Mouse (Mus musculus) hindlimb bud, embryonic 11.5 days (tissue): Measurements from ENCODE around the gene Srpx2.

Experiments used
- DNase-seq: peaks from one replicate; pipeline ENCODE4 v3.0.0-alpha.2; 2012; ENCODE audit warnings: low read depth, low spot score; ENCODE audit errors: extremely low spot score

Gene Srpx2

DNA sequence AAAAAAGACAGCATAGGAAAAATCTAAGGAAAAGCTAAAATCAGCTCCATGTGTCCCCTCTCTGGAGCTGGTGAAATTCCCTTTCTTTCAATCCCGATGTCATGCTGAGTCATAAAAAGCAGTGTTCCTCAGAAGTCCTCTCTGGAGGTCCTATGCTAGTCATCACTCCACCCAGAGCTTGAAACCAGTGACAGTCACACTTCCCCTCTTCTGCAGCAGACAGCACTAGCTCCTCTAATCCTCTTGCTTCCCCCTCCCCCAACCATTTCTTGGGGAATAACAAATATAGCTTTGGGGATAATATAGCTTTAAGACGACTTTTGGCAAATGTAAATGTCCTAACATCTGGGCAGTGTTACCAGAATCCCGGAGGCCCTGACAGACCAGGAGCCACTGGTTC lies at the start of gene Srpx2:
Gene Srpx2 (plus strand): TSS at position 166 of the 400 bp plus-strand sequence.
- no peak for DNase-seq

DNA sequence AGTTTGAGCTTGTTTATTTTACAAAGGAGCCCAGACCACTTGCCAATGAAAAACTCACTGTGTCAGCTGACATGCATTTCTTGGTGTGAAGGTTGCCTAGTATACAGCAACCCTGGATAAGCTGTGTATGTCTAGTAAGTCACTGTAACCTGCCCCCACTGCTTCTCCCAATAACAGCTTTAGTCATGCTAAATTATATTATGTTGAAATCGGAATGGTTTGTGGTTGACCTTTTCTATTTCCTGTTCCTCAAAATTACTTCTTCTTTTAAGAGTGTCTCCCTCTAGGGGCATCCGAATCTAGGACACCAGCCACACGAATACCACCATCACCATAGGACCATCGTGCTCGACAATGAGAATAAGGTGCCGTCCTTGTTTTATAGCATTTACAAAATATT lies 38.5 kb upstream of the Srpx2 start:
- DNase-seq, result no peak

DNA sequence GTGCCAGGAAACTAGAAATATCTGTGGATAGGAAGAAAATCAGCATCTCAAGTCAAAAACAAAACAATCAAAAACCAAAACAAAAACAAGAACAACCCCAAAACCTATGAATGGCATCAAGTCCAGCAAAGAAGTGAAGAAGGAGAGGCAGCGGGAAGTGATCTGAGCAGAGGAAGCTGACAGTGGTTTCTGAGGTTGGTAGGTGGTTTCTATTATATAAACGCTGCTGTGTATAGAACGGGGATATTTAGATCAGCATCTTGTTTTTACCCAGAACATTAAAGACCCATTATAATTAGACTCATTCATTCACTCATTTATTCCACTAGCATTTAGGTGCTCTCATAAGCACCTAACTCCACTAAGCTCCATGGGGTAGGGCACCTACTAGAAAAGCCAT lies 20.9 kb upstream of the Srpx2 start:
- DNase-seq, result no peak

GRCm38 (mm10) chrX:133888111-133888510 lies 20.1 kb upstream of the Srpx2 start:
- no peak for DNase-seq

GRCm38 (mm10) chrX:133898014-133898542 lies 10.1 kb upstream of the Srpx2 start, which contains the start of gene Tspan6:
Gene Tspan6 (minus strand): TSS chrX:133898429.
- peak; percentile 71 for DNase-seq

DNA sequence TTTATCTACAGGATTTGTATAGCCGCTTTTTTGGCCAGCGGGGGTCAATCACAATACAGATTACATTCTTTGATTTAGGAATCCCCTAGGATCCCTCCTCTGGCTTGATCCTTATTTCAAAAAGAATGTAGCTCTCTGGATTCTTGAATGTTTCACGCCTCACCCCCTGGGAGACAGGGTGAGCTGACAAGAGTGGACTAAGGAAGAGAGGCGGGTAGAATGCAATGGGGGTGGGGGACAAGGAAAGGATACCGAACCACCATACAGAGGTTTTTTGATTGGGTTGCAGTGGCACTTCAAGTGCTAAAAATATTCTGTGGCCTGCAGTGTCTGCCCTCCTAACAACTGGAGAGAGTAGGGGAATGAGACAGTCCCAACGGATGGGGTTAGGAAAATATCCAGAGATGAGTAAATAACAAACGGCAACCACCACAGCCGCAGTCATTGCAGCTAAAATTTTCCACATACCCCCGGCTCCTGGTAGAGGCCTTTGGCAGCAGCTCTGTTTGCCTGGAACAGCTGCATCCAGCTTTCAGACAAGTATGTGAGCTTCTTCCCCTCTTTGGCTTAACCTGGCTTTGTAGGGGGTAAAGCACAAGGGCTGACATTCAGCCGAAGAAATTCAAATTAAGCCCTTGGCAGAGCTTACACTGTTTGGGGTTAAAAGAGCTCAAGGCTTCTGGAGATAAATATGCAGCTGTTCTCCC lies 3.3 kb downstream of the Srpx2 start:
- DNase-seq, result no peak

DNA sequence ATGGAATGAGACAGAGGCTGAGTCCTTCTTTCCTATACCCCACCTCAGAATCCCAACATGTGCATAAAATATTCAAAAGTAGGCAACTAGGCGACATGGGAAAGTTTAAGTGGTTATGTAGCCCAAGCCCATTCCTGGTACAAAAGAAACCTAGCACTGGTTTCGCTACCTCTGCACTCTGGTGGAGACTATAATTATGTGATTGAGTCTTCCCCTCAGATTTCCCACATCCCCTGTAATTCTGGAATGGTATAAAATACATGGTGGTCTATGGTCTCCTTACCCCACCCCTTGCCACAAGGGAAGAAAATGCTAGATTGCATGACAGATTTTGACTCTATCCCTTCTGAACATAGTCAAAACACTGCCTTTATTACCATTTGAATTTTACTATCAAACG lies 4.8 kb downstream of the Srpx2 start:
- DNase-seq, result no peak

DNA sequence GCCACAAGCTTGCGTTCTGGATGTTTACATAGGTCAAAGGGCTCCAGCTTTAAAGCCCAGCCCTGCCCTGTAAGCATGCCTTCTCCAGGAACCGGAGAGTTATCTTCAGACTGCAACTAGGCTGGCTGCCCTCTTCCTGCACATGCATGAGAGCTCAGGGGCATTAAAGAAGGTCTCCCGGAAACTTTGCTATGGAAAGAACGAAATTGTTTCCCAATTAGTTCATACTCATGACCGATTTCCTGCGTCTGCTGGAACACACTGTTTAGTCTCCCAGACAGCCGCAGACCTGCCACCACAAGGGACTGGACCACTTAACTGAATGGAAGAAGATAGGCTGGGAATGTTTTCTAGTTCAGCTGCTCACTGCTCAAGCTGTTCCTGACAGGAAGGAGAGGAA lies 6.0 kb downstream of the Srpx2 start:
- DNase-seq, result no peak

DNA sequence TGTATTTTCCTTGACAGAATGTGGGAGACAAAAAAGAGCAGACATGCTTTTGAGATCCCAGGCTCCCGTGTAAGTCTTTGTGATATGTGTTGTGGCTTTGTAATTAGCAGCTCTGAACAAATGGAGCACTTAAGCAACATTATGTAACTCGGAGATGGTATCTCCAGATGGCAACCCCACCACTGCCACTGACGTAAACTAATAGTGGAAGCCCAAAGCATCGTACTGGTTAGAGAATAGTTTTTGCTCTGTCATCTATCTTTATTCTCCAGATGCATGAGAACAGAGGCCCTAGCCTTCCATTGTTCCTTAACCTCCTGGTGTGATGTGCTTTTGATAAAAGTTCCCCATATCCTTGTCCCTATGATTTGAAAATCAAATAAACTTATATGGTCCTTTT lies 13.0 kb downstream of the Srpx2 start:
- DNase-seq, result no peak

GRCm38 (mm10) chrX:133926760-133927159 lies 18.5 kb downstream of the Srpx2 start:
- no peak for DNase-seq

DNA sequence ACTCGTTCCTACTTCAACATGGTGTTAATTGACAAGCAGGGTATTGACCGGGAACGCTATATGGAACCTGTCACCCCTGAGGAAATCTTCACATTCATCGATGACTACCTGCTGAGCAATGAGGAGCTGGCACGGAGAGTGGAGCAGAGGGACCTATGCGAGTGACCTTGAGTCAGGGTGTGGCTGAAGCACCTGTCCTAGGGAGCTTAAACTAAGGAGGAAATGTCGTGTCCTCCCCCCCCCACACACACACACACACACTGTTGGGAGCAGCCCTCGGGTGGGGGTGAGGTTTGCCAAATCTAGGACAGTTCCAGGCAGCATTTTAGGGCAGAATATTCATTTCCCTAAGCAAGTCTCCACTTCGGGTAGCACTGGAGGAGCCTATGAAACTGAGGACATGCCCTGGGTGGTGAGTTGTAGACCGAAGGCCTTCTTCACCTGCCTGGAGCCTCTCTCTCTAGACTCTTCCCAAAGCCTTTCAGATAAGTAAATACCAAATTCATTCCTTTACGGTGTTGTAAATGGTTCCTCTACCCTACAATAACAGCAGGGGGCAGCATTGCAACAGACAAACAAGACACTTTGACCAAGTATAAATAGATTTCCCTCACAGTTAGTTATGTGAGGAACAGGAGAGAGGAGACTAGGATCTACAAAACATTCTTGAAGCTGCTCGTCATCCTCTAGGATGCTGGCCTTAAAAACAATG lies 23.2 kb downstream of the Srpx2 start:
- no peak for DNase-seq

- DNase-seq, result no peak
These were observed 28.5 kb downstream of the Srpx2 start for GRCm38 (mm10) chrX:133936605-133937225.

DNA sequence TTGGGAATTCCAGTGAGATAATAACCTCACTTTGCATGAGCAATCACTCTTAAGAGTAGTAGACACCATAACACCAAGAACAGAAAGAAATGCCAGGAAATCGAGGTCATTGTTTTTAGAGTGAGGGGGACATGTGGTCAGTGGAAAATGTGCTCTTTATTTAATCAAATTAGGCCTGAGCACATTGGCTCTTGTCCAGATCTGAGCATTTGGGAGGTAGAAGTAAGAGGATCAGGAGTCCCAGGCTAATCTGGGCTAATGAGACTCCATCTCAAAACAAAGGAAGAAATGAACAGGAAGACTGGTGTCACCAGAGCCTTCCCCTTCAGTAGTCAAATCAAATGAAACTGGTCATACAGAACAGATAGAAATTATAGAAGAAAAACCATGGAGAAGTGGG lies 31.3 kb downstream of the Srpx2 start:
- no peak for DNase-seq

DNA sequence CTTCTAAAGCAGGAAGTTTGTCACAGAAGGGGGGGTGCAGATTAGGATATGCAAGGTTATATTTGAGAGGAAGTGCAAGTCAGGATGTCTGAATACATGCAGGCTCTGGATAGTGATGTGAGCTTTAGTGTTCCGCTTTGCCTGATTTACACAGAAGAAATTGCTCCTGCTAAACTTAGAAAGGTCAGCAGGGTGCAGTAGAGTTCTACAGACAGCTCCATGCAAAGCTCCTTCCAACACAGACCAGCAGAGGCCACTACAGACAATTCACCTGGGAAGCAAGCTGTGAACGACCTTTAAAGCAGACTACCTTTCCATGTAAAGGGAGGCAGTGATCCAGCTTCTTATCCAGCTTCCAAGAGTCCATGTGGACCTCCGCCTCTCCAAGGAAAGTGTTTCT lies 39.2 kb downstream of the Srpx2 start:
- peak; percentile 46 for DNase-seq

GRCm38 (mm10) chrX:133954661-133955060 lies 46.4 kb downstream of the Srpx2 start:
- no peak for DNase-seq

GRCm38 (mm10) chrX:133960617-133961016 lies 52.4 kb downstream of the Srpx2 start:
- DNase-seq, result no peak

GRCm38 (mm10) chrX:133964615-133965014 lies 56.4 kb downstream of the Srpx2 start:
- DNase-seq, result no peak

- no peak for DNase-seq
These were observed 73.2 kb downstream of the Srpx2 start, which contains the start of gene Sytl4 for GRCm38 (mm10) chrX:133981231-133982002. Gene Sytl4 (minus strand): TSS chrX:133981812.
